Mouse (Mus musculus) cortical plate, adult 2 months (tissue): ENCODE measurements around the gene Ints6.

Source experiments
- CTCF ChIP-seq: fragments of 200-500 bp; IDR thresholded peaks from 2 replicates; pipeline ENCODE4 v1.5.1; 2011; ENCODE audit warnings: mild to moderate bottlenecking, control low read depth, low read length; ENCODE audit not compliant: insufficient read depth; ENCODE audit errors: extremely low read depth
- POLR2A ChIP-seq: fragments of 200-500 bp; IDR thresholded peaks from 2 replicates; pipeline ENCODE4 v1.6.1; 2011; ENCODE audit warnings: mild to moderate bottlenecking, low read length, control low read depth; ENCODE audit not compliant: insufficient read depth; ENCODE audit errors: extremely low read depth

DNA sequence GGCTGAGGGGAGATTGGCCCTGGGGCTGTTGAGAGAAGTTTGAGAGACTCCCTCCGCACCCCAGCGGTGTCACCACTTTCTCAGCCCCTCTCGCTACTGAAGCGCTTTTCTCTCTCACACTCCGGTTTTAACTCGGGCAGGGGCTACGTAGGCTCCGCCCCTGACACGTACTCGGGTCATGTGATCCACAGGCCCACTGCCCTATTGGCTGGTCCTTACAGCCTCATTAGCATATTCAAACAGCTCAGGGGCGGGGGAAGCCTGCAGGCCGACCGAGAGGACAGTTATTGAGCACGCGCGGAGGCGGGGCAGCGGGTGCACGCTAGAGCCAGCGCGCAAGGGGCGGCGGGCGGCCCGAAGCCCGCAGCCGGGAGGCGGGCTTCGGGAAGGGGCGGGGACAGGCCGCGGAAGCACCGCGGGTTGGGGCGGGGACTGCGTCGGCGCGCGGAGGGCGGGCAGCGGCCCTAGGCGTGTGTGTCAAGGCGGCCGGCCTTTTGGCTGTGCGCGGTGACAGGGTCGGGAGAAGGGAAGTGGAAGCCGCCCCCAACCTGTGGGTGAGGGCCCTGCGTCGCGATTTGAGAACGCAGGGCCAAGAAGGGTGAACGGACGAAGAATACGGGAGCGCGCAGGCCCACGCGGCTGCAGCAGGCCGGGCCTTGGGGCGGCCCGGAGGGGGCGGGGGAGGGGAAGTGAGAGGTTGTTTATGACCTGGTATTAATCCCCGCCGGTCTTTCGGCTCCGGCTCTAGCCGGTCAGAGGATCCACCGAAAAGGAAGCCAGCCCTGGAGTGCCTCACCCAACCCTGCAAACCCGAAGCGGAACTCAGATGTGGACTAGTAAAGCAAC, at the start of gene Ints6:
- TF ChIP-seq CTCF: no peak
- TF ChIP-seq POLR2A: peak; percentile 100
